Mouse (Mus musculus): ENCODE results near the gene Ptch1. TPM values are rescaled to one million over a fixed set of nuclear protein-coding genes. Genes with fewer than 3 reads are reported as not detected.

Ptch1 gene
- polyA plus RNA-seq, 1 experiment from 2014 or later = 25.6 TPM

DNA sequence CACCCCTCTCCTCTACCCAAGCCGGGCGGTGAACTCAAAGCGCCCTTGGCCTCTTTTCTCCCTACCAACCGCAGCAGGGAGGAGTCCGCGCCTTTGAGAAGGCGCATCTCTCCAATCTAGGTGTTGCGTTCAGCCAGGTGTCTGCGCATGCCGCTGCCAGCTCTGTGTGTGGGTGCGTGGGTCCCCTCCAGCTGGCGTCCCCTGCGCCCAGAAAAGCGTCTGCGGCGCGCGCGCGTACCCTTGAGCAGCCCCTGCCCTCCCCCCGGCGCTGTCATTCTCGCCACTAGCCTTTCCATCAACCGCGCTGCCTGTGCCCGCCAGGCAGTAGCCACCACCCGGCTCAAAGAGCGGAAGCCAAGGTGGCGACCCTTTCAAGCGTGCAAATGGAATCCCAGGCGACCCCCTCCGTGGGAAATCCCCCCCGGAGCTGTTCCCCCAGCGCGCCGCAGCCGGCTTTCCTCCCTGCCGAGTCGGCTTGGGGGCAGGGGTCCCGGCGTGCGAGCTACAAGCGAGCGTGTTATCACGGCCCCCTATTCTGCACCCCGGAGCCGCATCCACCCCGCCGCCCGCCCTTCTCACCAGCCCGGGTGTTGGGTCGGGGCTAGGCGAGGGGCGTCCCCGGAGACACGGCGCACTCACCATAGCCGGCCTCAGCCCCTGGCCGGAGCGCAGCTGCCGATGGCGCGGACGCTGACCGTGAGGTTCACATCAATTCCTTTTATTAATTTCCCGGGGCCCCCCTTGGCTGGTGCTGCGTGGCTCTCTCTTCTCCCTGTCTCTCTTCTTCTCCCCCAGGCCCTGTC is 744 bp downstream of the Ptch1 start:
- peak overlapping the region; percentile 94 for H3K27ac ChIP-seq (replicated peaks; ENCODE audit: low read depth, low read length)
- DNase-seq (ENCODE audit: low spot score) (peak; percentile 64), ATAC-seq (ENCODE audit: insufficient number of reproducible peaks, low FRiP score, low TSS enrichment, low read depth) (peak; percentile 31)
- peaks cover 32% of the 10 kb centered on the region for H3K4me1 ChIP-seq (ENCODE audit: control insufficient read depth, insufficient read depth, low read length)
- H3K27me3 ChIP-seq (ENCODE audit: control insufficient read depth, insufficient read depth, low read length) = peaks cover 20% of the 10 kb centered on the region
- peak overlapping the region; percentile 91 for H3K9ac ChIP-seq (ENCODE audit: low read length)
- no peaks in the 10 kb centered on the region for H3K36me3 ChIP-seq (ENCODE audit: control insufficient read depth, insufficient read depth, low read length)
- no peaks in the 10 kb centered on the region for H3K9me3 ChIP-seq (ENCODE audit: control insufficient read depth, low read length)
- H3K4me3 ChIP-seq (ENCODE audit: low read depth, low read length) = peak overlapping the region; percentile 79
- under 1% methylated on average over 67 of the region's 67 CpGs for WGBS
- H3K4me2 ChIP-seq (ENCODE audit: low read depth, severe bottlenecking) = peak overlapping the region; percentile 94

DNA sequence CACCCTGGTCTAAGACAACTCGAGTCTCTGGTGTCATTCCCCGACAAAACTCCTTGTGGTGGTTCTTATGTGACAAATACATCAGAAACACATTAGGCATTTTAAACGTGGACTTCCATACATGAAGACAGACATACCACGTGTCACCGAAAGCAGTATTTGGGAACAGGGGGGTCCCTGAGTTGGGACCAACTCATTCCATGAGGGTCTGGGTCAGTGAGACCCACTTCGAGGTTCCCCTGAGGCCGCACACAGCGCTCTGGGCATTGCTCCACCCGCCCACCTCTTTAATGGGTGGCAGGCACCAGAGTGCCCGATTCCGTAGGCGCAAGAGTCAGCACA is 1.3 kb downstream of the Ptch1 start:
- H3K36me3 ChIP-seq (ENCODE audit: control insufficient read depth, insufficient read depth, low read length) = no peaks in the 10 kb centered on the region
- peaks cover 20% of the 10 kb centered on the region for H3K27me3 ChIP-seq (ENCODE audit: control insufficient read depth, insufficient read depth, low read length)
- H3K27ac ChIP-seq (replicated peaks; ENCODE audit: low read depth, low read length) = peak overlapping the region; percentile 94
- peak overlapping the region; percentile 91 for H3K9ac ChIP-seq (ENCODE audit: low read length)
- no peak for ATAC-seq (ENCODE audit: insufficient number of reproducible peaks, low FRiP score, low TSS enrichment, low read depth)
- DNase-seq (ENCODE audit: low spot score) = peak; percentile 36
- H3K9me3 ChIP-seq (ENCODE audit: control insufficient read depth, low read length) = no peaks in the 10 kb centered on the region
- peak overlapping the region; percentile 94 for H3K4me2 ChIP-seq (ENCODE audit: low read depth, severe bottlenecking)
- H3K4me1 ChIP-seq (ENCODE audit: control insufficient read depth, insufficient read depth, low read length) = peaks cover 32% of the 10 kb centered on the region
- WGBS = under 1% methylated on average over 12 of the region's 12 CpGs
- peak overlapping the region; percentile 79 for H3K4me3 ChIP-seq (ENCODE audit: low read depth, low read length)

DNA sequence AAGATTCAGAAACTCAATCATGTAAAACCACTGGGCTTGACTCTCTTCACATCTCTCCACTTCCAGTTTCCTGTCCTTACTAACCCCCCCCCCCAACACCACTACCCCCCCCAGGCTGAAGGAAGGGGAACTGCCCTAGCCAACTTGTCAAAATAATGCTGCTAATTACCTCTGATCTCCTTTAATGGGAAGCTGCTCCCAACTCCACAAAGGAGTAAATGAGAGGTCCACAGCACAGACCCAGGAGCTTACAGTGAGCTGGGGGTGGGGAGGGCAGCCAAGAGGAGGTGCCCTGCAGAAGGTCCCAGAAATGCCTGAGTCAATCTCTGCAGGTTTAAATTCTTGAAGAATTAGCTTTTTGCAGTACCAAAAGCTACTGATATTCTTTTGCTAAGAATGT is 2.9 kb downstream of the Ptch1 start:
- H3K36me3 ChIP-seq (ENCODE audit: control insufficient read depth, insufficient read depth, low read length) = no peaks in the 10 kb centered on the region
- peaks cover 20% of the 10 kb centered on the region for H3K27me3 ChIP-seq (ENCODE audit: control insufficient read depth, insufficient read depth, low read length)
- no peaks in the 10 kb centered on the region for H3K9me3 ChIP-seq (ENCODE audit: control insufficient read depth, low read length)
- no peak overlapping the region for H3K9ac ChIP-seq (ENCODE audit: low read length)
- DNase-seq (ENCODE audit: low spot score) = no peak
- ATAC-seq (ENCODE audit: insufficient number of reproducible peaks, low FRiP score, low TSS enrichment, low read depth) = no peak
- H3K4me1 ChIP-seq (ENCODE audit: control insufficient read depth, insufficient read depth, low read length) = peaks cover 32% of the 10 kb centered on the region
- H3K4me3 ChIP-seq (ENCODE audit: low read depth, low read length) = peak overlapping the region; percentile 3; the same call in 1 of the 2 replicates
- no peak overlapping the region for H3K27ac ChIP-seq (replicated peaks; ENCODE audit: low read depth, low read length)
- H3K4me2 ChIP-seq (ENCODE audit: low read depth, severe bottlenecking) = peak overlapping the region; percentile 32

DNA sequence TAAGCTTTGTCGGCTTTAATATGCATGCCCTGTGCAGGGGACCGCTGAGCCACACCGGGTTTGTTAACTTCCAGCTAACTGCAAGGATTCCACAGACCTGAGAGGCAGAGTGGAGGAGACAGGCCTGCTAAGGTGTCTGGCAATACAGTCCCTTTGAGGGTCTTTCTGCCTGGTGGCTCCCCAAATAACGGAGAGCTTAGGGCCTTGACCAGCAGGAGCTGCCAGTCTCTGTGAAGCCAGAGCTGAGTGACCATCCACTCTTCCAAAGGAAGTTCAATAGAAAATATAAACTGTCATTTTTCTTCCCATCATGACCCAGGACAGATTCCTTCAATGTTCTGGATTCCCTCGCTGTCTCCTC is 4.0 kb downstream of the Ptch1 start:
- peak overlapping the region; percentile 6; the same call in 1 of the 2 replicates for H3K4me3 ChIP-seq (ENCODE audit: low read depth, low read length)
- DNase-seq (ENCODE audit: low spot score) = no peak
- WGBS = 5% methylated on average over 5 of the region's 5 CpGs
- H3K36me3 ChIP-seq (ENCODE audit: control insufficient read depth, insufficient read depth, low read length) = no peaks in the 10 kb centered on the region
- H3K9me3 ChIP-seq (ENCODE audit: control insufficient read depth, low read length) = no peaks in the 10 kb centered on the region
- H3K27ac ChIP-seq (replicated peaks; ENCODE audit: low read depth, low read length) = peak overlapping the region; percentile 36; the same call in 1 of the 2 replicates
- H3K4me2 ChIP-seq (ENCODE audit: low read depth, severe bottlenecking) = peak overlapping the region; percentile 93
- no peak for ATAC-seq (ENCODE audit: insufficient number of reproducible peaks, low FRiP score, low TSS enrichment, low read depth)
- peak overlapping the region; percentile 34; the same call in 1 of the 2 replicates for H3K9ac ChIP-seq (ENCODE audit: low read length)
- H3K4me1 ChIP-seq (ENCODE audit: control insufficient read depth, insufficient read depth, low read length) = peaks cover 32% of the 10 kb centered on the region
- peaks cover 20% of the 10 kb centered on the region for H3K27me3 ChIP-seq (ENCODE audit: control insufficient read depth, insufficient read depth, low read length)

DNA sequence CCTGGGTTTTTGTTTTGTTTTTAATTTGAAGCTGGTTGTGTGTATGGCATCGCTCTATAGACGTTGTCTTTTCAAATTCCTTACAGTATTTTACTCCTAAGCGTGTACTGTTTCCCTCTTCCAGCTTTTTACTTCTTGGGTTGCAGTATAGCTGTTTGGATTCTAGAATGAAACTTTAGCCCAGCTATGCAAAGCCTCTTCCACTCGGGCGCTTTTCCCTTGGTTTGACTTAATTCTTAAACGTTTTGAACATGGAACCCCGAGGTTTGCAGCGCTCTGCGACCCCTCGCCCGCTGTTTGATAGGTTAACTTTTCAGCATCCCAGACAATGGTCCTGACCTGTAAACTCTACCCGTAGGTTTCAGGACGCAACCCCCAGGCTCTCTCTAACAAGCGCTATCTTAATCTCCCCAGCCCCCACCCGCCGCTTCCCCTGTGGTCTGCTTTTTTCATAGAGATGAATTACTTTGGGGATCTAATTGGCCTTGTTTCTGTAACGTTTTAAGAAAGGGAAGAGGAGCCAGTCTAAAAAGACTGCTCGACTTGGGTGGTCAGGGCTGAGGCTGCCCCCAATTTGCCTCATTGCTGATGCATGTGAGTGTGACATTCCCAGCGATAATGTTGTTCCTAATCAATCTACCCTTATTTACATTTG is 4.5 kb downstream of the Ptch1 start:
- WGBS = 2% methylated on average over 19 of the region's 19 CpGs
- ATAC-seq (ENCODE audit: insufficient number of reproducible peaks, low FRiP score, low TSS enrichment, low read depth) (no peak), DNase-seq (ENCODE audit: low spot score) (peak; percentile 59)
- peak overlapping the region; percentile 36; the same call in 1 of the 2 replicates for H3K27ac ChIP-seq (replicated peaks; ENCODE audit: low read depth, low read length)
- peak overlapping the region; percentile 34; the same call in 1 of the 2 replicates for H3K9ac ChIP-seq (ENCODE audit: low read length)
- peak overlapping the region; percentile 93 for H3K4me2 ChIP-seq (ENCODE audit: low read depth, severe bottlenecking)
- peaks cover 28% of the 10 kb centered on the region for H3K4me1 ChIP-seq (ENCODE audit: control insufficient read depth, insufficient read depth, low read length)
- peak overlapping the region; percentile 80; the same call in 1 of the 2 replicates for H3K4me3 ChIP-seq (ENCODE audit: low read depth, low read length)
- H3K9me3 ChIP-seq (ENCODE audit: control insufficient read depth, low read length) = no peaks in the 10 kb centered on the region
- no peaks in the 10 kb centered on the region for H3K36me3 ChIP-seq (ENCODE audit: control insufficient read depth, insufficient read depth, low read length)
- H3K27me3 ChIP-seq (ENCODE audit: control insufficient read depth, insufficient read depth, low read length) = peaks cover 15% of the 10 kb centered on the region

DNA sequence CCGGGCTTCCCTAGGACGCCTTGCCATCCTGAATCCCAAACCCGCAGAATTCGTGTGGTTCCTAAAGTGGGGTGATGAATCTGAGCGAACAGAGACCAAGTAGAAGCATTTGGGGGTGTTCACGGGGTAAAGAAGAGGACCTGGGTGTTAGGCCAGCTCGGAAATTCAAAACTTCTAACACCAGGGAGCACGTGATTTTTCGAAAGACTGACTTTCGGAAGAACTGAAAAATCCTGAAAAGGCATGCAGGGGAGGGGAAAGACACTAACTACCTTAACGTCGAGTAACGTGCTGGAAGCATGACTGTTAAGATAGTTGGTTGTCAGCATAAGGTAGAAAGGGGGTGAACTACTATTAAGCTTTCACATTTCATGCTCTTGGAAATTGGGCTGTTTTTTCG is 5.1 kb downstream of the Ptch1 start:
- no peak for ATAC-seq (ENCODE audit: insufficient number of reproducible peaks, low FRiP score, low TSS enrichment, low read depth)
- no peaks in the 10 kb centered on the region; the same call in 1 of the 2 replicates for H3K36me3 ChIP-seq (ENCODE audit: control insufficient read depth, insufficient read depth, low read length)
- no peak for DNase-seq (ENCODE audit: low spot score)
- peaks cover 24% of the 10 kb centered on the region; the same call in 1 of the 2 replicates for H3K4me1 ChIP-seq (ENCODE audit: control insufficient read depth, insufficient read depth, low read length)
- H3K9me3 ChIP-seq (ENCODE audit: control insufficient read depth, low read length) = no peaks in the 10 kb centered on the region
- peaks cover 11% of the 10 kb centered on the region for H3K27me3 ChIP-seq (ENCODE audit: control insufficient read depth, insufficient read depth, low read length)
- peak overlapping the region; percentile 61 for H3K9ac ChIP-seq (ENCODE audit: low read length)
- H3K4me3 ChIP-seq (ENCODE audit: low read depth, low read length) = peak overlapping the region; percentile 80
- H3K27ac ChIP-seq (replicated peaks; ENCODE audit: low read depth, low read length) = peak overlapping the region; percentile 53
- peak overlapping the region; percentile 93 for H3K4me2 ChIP-seq (ENCODE audit: low read depth, severe bottlenecking)
- under 1% methylated on average over 14 of the region's 14 CpGs for WGBS

DNA sequence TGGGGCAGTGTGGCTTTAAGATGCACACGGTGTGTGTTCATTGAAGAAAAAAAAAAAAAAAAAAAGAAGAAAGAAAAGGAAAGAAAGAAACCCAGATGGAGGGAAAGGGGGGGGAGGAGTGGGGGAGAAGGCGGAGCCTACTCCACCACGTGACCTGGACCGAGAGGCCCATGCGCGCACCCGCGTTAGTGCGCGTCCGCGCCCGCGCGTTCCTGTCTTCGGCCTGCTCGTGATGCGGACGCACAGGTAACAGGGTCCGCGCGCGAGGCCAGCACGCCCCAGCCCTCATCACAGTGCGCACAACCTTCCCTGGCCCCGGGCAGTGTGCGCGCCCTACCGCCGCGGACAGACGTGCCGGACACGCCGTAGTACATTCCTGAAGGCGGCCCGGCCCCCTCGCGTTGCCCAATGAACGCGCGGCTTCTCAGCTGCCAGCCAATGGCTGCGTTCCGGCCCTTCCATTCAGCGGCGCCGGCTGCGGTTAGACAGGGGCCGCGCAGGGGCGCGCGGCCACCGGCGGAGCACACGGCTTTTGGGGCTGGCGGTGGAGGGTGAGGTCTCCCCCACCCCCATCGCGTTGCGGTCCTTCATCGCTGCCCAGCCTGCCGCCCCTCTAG is 5.6 kb downstream of the Ptch1 start:
- Histone ChIP-seq H3K4me1 (ENCODE audit: control insufficient read depth, insufficient read depth, low read length) (peaks cover 24% of the 10 kb centered on the region; the same call in 1 of the 2 replicates), H3K27me3 (ENCODE audit: control insufficient read depth, insufficient read depth, low read length) (peaks cover 11% of the 10 kb centered on the region), H3K9ac (ENCODE audit: low read length) (peak overlapping the region; percentile 61), H3K27ac (replicated peaks; ENCODE audit: low read depth, low read length) (peak overlapping the region; percentile 53), H3K36me3 (ENCODE audit: control insufficient read depth, insufficient read depth, low read length) (no peaks in the 10 kb centered on the region; the same call in 1 of the 2 replicates), H3K9me3 (ENCODE audit: control insufficient read depth, low read length) (no peaks in the 10 kb centered on the region), H3K4me2 (ENCODE audit: low read depth, severe bottlenecking) (peak overlapping the region; percentile 93), H3K4me3 (ENCODE audit: low read depth, low read length) (peak overlapping the region; percentile 80)
- DNase-seq (ENCODE audit: low spot score) (peak; percentile 99), ATAC-seq (ENCODE audit: insufficient number of reproducible peaks, low FRiP score, low TSS enrichment, low read depth) (peak; percentile 87)
- 0% methylated on average over 62 of the region's 62 CpGs for WGBS

Data from limb, embryonic 11.5 days (tissue).